Mouse (Mus musculus) E14TG2a.4 (cell line): Measurements from ENCODE around the gene Klk9.

Experiments
- H3K27me3 ChIP-seq: 2 replicates; pipeline ENCODE4 v1.6.1; 2014; ENCODE audit warnings: low read length, control low read depth; ENCODE audit not compliant: insufficient read depth
- H3K36me3 ChIP-seq: 2 replicates; pipeline ENCODE4 v1.6.1; 2014; ENCODE audit warnings: low read length, control low read depth; ENCODE audit not compliant: insufficient read depth
- H3K4me1 ChIP-seq: replicated peaks from 2 replicates; pipeline ENCODE4 v1.6.1; 2014; ENCODE audit warnings: low read depth, low read length, control low read depth
- H3K4me3 ChIP-seq: replicated peaks from 2 replicates; pipeline ENCODE4 v1.5.1; 2014; ENCODE audit warnings: mild to moderate bottlenecking, low read length
- H3K9me3 ChIP-seq: 2 replicates; pipeline ENCODE4 v1.6.1; 2014; ENCODE audit warnings: low read length, control low read depth
- NANOG ChIP-seq: IDR thresholded peaks from 2 replicates; pipeline ENCODE4 v1.6.1; 2014; ENCODE audit warnings: borderline replicate concordance, low read length, mixed read lengths
- POU5F1 ChIP-seq: IDR thresholded peaks from 2 replicates; pipeline ENCODE4 v1.6.1; 2014; ENCODE audit warnings: low read length, borderline replicate concordance

Klk9 gene

DNA sequence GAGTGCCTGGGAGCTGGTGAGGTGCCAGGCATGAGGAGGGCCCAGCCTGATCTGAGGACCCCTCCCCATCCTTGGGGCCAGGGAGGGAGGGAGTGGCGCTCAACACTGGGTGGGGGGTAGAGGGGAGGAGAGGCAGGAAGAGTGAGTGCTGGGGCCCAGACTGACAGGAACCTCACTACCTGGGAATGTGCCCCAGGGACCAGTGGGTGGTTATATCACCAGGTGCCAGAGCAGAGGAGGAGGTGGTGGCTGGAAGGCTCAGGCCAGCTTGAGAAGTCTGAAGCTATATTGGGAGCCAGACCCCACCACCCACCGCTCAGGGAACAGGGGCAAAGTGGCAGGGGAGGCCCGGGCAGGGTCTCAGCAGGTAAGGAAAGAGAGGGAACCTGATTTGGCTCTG, 50.0 kb downstream of the Klk9 start, which contains the start of gene Klk5:
TSS of gene Klk5 (plus strand) at position 271 of the 400 bp plus-strand sequence.
- peaks cover 8% of the 10 kb centered on the region; the same call in 1 of the 2 replicates for H3K4me1 ChIP-seq
- TF ChIP-seq NANOG: no peak
- H3K4me3 ChIP-seq: peak within 1 kb of the TSS; percentile 26; the same call in 1 of the 2 replicates
- H3K36me3 ChIP-seq: no peaks in the 10 kb centered on the region
- H3K9me3 ChIP-seq: peaks cover 5% of the 10 kb centered on the region; the same call in 1 of the 2 replicates
- H3K27me3 ChIP-seq: no peaks in the 10 kb centered on the region

GRCm38 (mm10) chr7:43843801-43844200, 52.1 kb downstream of the Klk9 start:
- no peaks in the 10 kb centered on the region for H3K27me3 ChIP-seq
- no peaks in the 10 kb centered on the region for H3K36me3 ChIP-seq
- H3K4me3 ChIP-seq: no peak overlapping the region
- TF ChIP-seq POU5F1: no peak
- peaks cover 5% of the 10 kb centered on the region; the same call in 1 of the 2 replicates for H3K9me3 ChIP-seq
- peaks cover 11% of the 10 kb centered on the region; the same call in 1 of the 2 replicates for H3K4me1 ChIP-seq
